Mouse (Mus musculus) heart, adult 9 months (tissue): ENCODE data around the gene Cask.

Source experiments
- DNase-seq, 2 experiments: peaks; one replicate each; pipeline ENCODE4 v3.0.0; 2022; ENCODE audit warnings: low spot score in 2 of 2

Gene Cask

GRCm38 (mm10) chrX:13720296-13720829 lies 130.8 kb downstream of the Cask start:
- DNase-seq, result peak; percentile 1 to 9

DNA sequence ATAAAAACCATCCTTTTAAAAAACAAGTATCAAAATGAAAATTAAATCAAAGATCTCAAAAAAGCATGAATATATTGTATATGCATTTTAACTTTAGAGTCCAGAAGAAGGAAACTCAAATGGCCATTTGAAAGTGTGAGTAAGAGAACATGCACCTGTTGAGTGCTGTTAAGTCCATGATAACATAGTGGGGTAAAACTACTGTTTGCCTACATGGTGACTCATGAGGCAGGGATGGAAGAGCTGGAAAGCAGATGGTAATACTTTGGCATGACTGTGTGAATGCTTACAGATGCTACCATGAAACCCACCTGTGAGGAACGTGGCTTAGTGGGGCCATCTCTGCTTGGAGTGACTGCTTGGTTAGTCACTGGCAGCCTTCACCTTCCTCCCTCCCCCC lies 132.9 kb downstream of the Cask start:
- no peak for DNase-seq

DNA sequence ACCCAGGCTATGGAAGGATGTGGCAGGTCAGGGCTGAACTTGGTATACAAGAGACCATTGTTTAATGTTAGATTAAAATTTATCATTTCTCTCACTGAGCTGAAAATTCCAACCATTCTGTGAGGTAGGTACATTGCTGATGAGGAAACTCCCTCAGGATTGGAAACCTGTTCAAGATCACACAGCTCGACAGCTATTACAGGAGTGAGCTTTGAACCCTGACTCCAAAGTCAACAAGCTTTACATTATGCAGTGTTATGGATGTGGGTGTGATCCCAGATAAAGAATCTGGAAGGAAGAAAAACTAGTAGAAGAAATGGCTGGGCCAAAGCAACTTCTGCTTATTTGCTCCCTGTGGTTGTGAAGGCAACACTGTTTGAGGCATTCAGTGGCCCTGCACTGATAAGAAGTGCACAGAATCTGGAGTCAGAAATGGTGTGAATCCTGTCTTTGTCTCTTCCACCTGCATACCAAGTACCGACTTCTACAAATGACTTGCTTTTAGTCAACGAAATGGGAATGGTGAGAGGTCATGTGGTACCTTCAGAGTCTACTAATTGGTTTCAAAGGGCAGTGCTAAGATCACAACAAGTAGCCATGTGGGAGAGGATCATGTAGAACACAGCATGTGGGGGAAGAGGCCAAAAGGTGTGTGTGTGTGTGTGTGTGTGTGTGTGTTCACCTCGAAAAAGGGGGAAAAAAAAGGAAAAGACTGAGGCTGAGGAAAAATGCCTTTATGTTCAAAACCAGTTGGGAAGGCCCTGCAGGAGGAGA lies 134.2 kb downstream of the Cask start:
- no peak for DNase-seq

GRCm38 (mm10) chrX:13710174-13710573 lies 141.0 kb downstream of the Cask start:
- peak; percentile 14 to 30 for DNase-seq

DNA sequence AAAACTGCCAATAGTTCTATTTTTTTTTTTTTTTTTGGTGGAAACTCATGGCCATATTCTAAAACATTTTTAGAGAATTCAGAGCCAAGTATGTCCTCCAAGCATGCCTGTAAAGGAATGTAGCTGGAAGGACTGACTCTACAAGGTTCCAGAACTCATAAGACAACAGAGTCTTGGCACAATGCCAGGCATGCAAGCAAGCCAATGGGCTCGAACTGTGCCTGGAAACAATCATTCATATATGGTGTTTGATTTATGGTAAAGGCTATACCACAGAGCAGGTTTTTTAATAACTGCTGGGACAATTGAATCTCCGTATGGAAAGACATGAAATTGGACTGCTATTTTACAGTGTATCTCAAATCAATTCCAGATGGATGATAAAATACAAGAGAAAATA lies 146.1 kb downstream of the Cask start:
- DNase-seq, result no peak

DNA sequence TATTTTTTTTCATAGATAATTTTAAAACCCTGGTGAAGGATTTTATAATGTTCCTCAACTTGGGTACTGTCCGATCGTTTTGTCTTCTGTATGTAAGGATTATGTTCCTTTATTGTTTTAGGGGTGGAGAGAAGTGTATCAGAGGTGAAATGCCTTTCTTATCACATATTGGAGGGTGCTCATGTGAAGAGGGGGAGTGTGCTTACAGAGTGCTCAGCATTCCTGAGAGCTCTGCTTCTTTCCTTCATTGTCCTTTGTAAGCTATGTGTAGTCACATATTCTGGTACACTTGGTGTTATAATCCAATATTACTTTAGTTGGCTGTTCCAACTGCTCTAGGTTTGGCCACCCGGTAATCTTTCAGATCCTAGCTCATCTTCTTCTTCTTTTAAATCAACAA lies 150.5 kb downstream of the Cask start:
- no peak for DNase-seq

GRCm38 (mm10) chrX:13691865-13692264 lies 159.3 kb downstream of the Cask start:
- no peak for DNase-seq

- DNase-seq, result no peak
Measured at GRCm38 (mm10) chrX:13688356-13688755, 162.8 kb downstream of the Cask start.

- no peak for DNase-seq
Measured at GRCm38 (mm10) chrX:13686589-13686988, 164.6 kb downstream of the Cask start.

- DNase-seq, result no peak
Measured at GRCm38 (mm10) chrX:13681748-13682147, 169.4 kb downstream of the Cask start.

DNA sequence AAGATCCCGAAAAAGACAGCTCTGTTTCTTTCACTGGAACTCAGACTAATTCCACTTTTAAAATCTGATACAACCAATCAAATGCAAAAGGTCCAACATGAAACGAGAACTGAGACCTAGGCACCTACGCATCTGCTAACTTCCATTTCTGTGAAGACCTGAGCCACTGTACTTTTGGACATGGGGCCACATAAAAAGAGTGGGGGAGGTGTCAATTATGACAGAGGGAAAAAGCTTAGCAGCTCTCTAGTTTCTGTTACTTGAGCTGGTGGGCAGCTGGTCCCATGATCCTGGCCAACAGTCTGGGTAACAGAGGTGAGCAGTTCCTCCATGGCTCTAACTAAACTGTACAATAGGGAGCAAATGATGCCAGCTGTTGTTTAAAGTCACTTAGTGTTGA lies 178.2 kb downstream of the Cask start:
- DNase-seq, result no peak

- no peak for DNase-seq
Measured at GRCm38 (mm10) chrX:13670342-13670741, 180.8 kb downstream of the Cask start.

DNA sequence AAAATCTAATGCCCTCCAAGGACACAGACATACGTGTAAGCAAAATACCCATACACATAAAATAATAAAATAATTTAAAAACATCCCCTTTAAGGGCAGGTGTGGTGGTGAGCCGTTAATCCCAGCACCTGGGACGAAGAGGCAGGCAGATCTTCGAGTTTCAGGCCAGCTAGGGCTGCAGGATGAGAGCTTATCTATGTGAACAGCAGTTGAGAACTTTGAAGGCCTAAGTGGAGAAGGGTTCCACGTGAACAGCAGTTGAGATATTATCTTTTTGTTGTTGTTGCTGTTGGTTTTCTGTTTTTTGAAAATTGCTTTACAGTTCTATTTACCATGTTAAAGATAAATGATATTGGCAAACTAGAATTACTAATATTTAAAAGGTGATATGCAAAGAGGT lies 182.3 kb downstream of the Cask start:
- no peak for DNase-seq

GRCm38 (mm10) chrX:13661063-13661462 lies 190.1 kb downstream of the Cask start, which contains the start of gene Gpr82:
Gpr82 (plus strand) TSS chrX:13661363.
- DNase-seq, result no peak

DNA sequence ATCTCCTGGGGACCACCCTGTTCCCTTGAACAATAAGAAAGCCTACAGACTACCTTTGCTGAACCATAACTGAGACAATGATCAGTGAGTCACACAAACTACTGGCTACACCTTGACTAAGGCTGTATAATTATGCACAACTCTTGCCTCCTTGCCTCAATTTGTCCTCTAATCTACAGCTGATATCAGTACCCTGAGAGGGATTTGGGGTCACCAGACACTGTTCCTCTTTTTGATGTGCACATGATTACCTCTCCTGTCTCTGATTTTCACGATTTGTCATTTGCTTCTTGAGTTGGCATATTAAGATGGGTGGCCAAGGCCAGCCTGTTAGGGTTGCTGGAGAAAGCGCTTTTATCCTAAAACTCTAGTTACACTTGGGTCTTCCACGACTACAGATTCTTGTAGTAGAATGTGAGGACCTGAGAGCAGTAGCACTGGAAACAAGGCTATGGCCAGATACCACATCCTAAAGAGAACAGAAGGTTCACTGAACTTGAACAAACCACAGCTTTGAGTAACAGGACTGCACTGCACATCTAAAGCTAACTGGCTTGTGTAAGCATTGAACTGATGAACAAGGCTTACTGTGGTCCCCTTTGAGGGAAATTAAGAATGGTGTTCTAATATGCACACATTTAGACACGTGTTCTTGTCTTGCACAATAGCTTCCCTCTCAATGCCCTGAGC lies 191.8 kb downstream of the Cask start:
- no peak for DNase-seq

- DNase-seq, result no peak
Measured at GRCm38 (mm10) chrX:13658616-13659140, 192.5 kb downstream of the Cask start.

- peak in 1 of 2 experiments; percentile 34 for DNase-seq
Measured at GRCm38 (mm10) chrX:13656721-13657120, 194.4 kb downstream of the Cask start.

GRCm38 (mm10) chrX:13655906-13656305 lies 195.3 kb downstream of the Cask start:
- DNase-seq, result peak in 1 of 2 experiments; percentile 28

DNA sequence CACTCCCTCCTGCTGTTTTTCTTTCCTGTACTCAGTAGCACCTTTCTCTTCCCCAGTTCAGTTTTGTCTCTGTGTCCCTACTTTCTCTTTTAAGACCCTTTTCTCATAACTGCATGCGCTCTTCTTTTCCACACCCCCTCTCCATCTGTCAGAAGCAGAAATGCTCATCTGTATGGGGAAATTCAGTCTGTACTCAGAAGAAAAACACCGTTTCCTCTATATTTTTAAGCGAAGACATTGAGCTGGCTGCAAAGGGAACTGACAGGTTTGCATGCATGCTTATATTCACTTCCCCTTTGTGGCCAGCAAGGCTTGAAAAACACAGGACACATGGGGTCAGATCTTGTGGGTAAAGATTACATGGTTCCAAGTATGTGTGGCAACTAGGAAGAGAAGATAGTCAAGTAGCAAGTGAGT lies 196.2 kb downstream of the Cask start:
- peak; percentile 28 to 45 for DNase-seq

DNA sequence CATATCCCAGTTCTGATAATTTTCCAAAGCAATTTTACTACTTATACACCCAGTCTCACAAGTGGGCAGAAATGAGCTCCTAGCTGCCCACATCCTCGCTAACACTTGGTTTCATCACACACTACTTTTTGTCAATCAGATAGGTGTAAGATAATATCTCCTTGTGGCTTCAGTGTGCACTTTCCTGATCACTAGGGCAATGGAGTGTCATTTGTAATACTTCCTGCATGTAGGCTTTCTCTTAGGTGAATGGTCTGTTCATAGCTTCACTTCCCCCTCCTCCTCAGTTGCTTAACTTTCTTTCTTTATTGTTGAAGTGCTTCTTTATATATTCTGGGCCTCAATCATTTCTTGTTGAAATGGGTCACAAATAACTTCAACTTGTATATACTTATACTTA lies 198.9 kb downstream of the Cask start:
- DNase-seq, result no peak

DNA sequence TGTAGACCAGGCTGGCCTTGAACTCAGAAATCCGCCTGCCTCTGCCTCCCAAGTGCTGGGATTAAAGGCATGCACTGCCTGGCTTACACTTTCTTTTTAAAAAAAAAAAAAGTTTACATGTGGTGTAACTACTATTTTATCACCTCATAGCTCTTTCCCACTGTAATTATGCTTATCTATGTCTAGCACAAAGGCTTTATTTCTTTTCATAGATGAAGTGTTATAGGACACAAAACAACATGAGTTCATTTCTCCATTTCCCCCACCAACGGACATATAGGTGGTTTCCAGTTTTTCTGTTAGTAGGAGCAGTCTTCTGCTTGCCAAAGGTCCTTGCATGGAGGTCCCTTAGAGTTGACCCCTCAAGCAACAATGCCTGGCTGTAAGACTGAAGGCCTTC lies 199.3 kb downstream of the Cask start:
- no peak for DNase-seq

GRCm38 (mm10) chrX:13638894-13639293 lies 212.3 kb downstream of the Cask start:
- no peak for DNase-seq

DNA sequence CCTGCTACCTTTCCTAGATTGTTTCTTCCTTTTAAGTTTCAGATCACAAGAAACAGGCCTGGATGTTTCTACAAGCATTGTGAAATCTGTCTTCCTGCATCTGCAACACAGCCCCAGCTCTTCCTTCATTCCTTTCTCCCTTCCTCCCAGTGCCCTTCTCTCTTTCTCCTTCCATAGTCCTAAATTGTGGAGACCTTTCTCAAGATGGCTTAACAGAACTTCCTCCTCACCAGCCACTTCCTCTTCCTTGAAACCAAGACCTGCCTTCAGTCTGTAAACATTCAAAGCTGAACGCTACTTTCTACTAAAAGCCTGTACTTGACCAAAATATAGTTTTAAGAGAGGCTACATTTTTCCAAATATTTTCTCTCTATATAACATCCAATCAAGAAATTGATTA lies 214.8 kb downstream of the Cask start:
- no peak for DNase-seq
